Mouse (Mus musculus): ENCODE data around the gene Nrn1l. TPM values are rescaled to one million over a fixed set of nuclear protein-coding genes. Genes with fewer than 3 reads are reported as not detected.

The Nrn1l gene
- polyA plus RNA-seq, 1 experiment from 2014 or later: 0.66 TPM

- H3K9me3 ChIP-seq (replicated peaks; ENCODE audit: low read length): no peaks in the 10 kb centered on the region
- TF ChIP-seq CTCF (IDR thresholded peaks at IDR 0.05; ENCODE audit: low read depth): no peak
- no peak for ATAC-seq (replicated peaks; ENCODE audit: low FRiP score, low read depth)
- no peak within 1 kb of the TSS for H3K9ac ChIP-seq (ENCODE audit: low read depth, low read length)
- H3K4me2 ChIP-seq (ENCODE audit: low read length): no peak within 1 kb of the TSS
- no peaks in the 10 kb centered on the region for H3K27me3 ChIP-seq (ENCODE audit: insufficient read depth, low read length)
- H3K4me1 ChIP-seq (replicated peaks; ENCODE audit: insufficient read depth, low read length): peaks cover 17% of the 10 kb centered on the region
- no peak for DNase-seq (ENCODE audit: low spot score)
- WGBS: 90% methylated on average over 3 of the region's 3 CpGs
- peaks cover 14% of the 10 kb centered on the region; the same call in 1 of the 2 replicates for H3K36me3 ChIP-seq (ENCODE audit: insufficient read depth, low read length)
- no peak within 1 kb of the TSS for H3K4me3 ChIP-seq (replicated peaks; ENCODE audit: low read depth, low read length)
- no peak within 1 kb of the TSS for H3K27ac ChIP-seq
Measured at GRCm38 (mm10) chr8:105853178-105853577, 40.2 kb upstream of the Nrn1l start, which contains the start of gene Cenpt. TSS of gene Cenpt (minus strand) at chr8:105853278.

- Histone ChIP-seq H3K36me3 (ENCODE audit: insufficient read depth, low read length) (0 out of 2 replicates have a peak, but pooled peaks cover 4% of the 10 kb centered on the region), H3K4me3 (replicated peaks; ENCODE audit: low read depth, low read length) (peak overlapping the region; percentile 67), H3K27me3 (ENCODE audit: insufficient read depth, low read length) (no peaks in the 10 kb centered on the region), H3K4me1 (replicated peaks; ENCODE audit: insufficient read depth, low read length) (peaks cover 18% of the 10 kb centered on the region), H3K27ac (peak overlapping the region; percentile 36), H3K4me2 (ENCODE audit: low read length) (peak overlapping the region; percentile 93), H3K9ac (ENCODE audit: low read depth, low read length) (no peak overlapping the region), H3K9me3 (replicated peaks; ENCODE audit: low read length) (no peaks in the 10 kb centered on the region)
- DNase-seq (ENCODE audit: low spot score) (no peak), ATAC-seq (replicated peaks; ENCODE audit: low FRiP score, low read depth) (no peak)
- 24% methylated on average over 8 of the region's 8 CpGs for WGBS
- TF ChIP-seq CTCF (IDR thresholded peaks at IDR 0.05; ENCODE audit: low read depth): no peak
Measured at GRCm38 (mm10) chr8:105854303-105854702, 39.1 kb upstream of the Nrn1l start.

GRCm38 (mm10) chr8:105854715-105855216 lies 38.6 kb upstream of the Nrn1l start, which contains the start of gene Thap11:
TSS of gene Thap11 (plus strand) at chr8:105855132.
- Histone ChIP-seq H3K9ac (ENCODE audit: low read depth, low read length) (peak within 1 kb of the TSS; percentile 82), H3K27me3 (ENCODE audit: insufficient read depth, low read length) (no peaks in the 10 kb centered on the region), H3K27ac (peak within 1 kb of the TSS; percentile 89), H3K4me1 (replicated peaks; ENCODE audit: insufficient read depth, low read length) (peaks cover 23% of the 10 kb centered on the region), H3K36me3 (ENCODE audit: insufficient read depth, low read length) (no peaks in the 10 kb centered on the region), H3K4me2 (ENCODE audit: low read length) (peak within 1 kb of the TSS; percentile 93), H3K9me3 (replicated peaks; ENCODE audit: low read length) (no peaks in the 10 kb centered on the region), H3K4me3 (replicated peaks; ENCODE audit: low read depth, low read length) (peak within 1 kb of the TSS; percentile 67)
- ATAC-seq (replicated peaks; ENCODE audit: low FRiP score, low read depth): peak; percentile 92
- peak; percentile 97 for DNase-seq (ENCODE audit: low spot score)
- peak; percentile 87 for TF ChIP-seq CTCF (IDR thresholded peaks at IDR 0.05; ENCODE audit: low read depth)
- WGBS: 0% methylated on average over 42 of the region's 43 CpGs

- H3K9ac ChIP-seq (ENCODE audit: low read depth, low read length): peak overlapping the region; percentile 82
- no peaks in the 10 kb centered on the region for H3K36me3 ChIP-seq (ENCODE audit: insufficient read depth, low read length)
- DNase-seq (ENCODE audit: low spot score) (peak; percentile 43), ATAC-seq (replicated peaks; ENCODE audit: low FRiP score, low read depth) (peak; percentile 3; the same call in 1 of the 2 replicates)
- WGBS: under 1% methylated on average over 70 of the region's 71 CpGs
- no peaks in the 10 kb centered on the region for H3K9me3 ChIP-seq (replicated peaks; ENCODE audit: low read length)
- TF ChIP-seq CTCF (IDR thresholded peaks at IDR 0.05; ENCODE audit: low read depth): no peak
- H3K4me3 ChIP-seq (replicated peaks; ENCODE audit: low read depth, low read length): peak overlapping the region; percentile 67
- H3K4me1 ChIP-seq (replicated peaks; ENCODE audit: insufficient read depth, low read length): peaks cover 23% of the 10 kb centered on the region
- H3K4me2 ChIP-seq (ENCODE audit: low read length): peak overlapping the region; percentile 93
- H3K27ac ChIP-seq: peak overlapping the region; percentile 89
- H3K27me3 ChIP-seq (ENCODE audit: insufficient read depth, low read length): no peaks in the 10 kb centered on the region
Measured at GRCm38 (mm10) chr8:105855248-105856167, 37.9 kb upstream of the Nrn1l start.

- WGBS: 10% methylated on average over 15 of the region's 15 CpGs
- no peak for TF ChIP-seq CTCF (IDR thresholded peaks at IDR 0.05; ENCODE audit: low read depth)
- Histone ChIP-seq H3K27ac (peak overlapping the region; percentile 89), H3K4me2 (ENCODE audit: low read length) (peak overlapping the region; percentile 93), H3K27me3 (ENCODE audit: insufficient read depth, low read length) (no peaks in the 10 kb centered on the region), H3K4me1 (replicated peaks; ENCODE audit: insufficient read depth, low read length) (peaks cover 19% of the 10 kb centered on the region), H3K36me3 (ENCODE audit: insufficient read depth, low read length) (no peaks in the 10 kb centered on the region), H3K9ac (ENCODE audit: low read depth, low read length) (peak overlapping the region; percentile 82), H3K9me3 (replicated peaks; ENCODE audit: low read length) (no peaks in the 10 kb centered on the region), H3K4me3 (replicated peaks; ENCODE audit: low read depth, low read length) (peak overlapping the region; percentile 67)
- DNase-seq (ENCODE audit: low spot score) (no peak), ATAC-seq (replicated peaks; ENCODE audit: low FRiP score, low read depth) (no peak)
Measured at GRCm38 (mm10) chr8:105856168-105856835, 37.1 kb upstream of the Nrn1l start.

GRCm38 (mm10) chr8:105858495-105858894 lies 34.9 kb upstream of the Nrn1l start:
- DNase-seq (ENCODE audit: low spot score): no peak
- no peak for TF ChIP-seq CTCF (IDR thresholded peaks at IDR 0.05; ENCODE audit: low read depth)

More at GRCm38 (mm10) chr8:105858495-105858894, 34.9 kb upstream of the Nrn1l start:
- H3K4me3 ChIP-seq (replicated peaks; ENCODE audit: low read depth, low read length): no peak overlapping the region
- no peak overlapping the region for H3K9ac ChIP-seq (ENCODE audit: low read depth, low read length)
- peaks cover 28% of the 10 kb centered on the region for H3K4me1 ChIP-seq (replicated peaks; ENCODE audit: insufficient read depth, low read length)
- no peak for ATAC-seq (replicated peaks; ENCODE audit: low FRiP score, low read depth)
- no peaks in the 10 kb centered on the region for H3K27me3 ChIP-seq (ENCODE audit: insufficient read depth, low read length)
- no peak overlapping the region for H3K27ac ChIP-seq
- H3K9me3 ChIP-seq (replicated peaks; ENCODE audit: low read length): no peaks in the 10 kb centered on the region
- no peak overlapping the region for H3K4me2 ChIP-seq (ENCODE audit: low read length)
- 83% methylated on average over 5 of the region's 5 CpGs for WGBS
- H3K36me3 ChIP-seq (ENCODE audit: insufficient read depth, low read length): no peaks in the 10 kb centered on the region
